Mouse (Mus musculus) retina, embryonic 14.5 days (tissue): ENCODE data around the gene Dnah17.

Source experiments
- DNase-seq: peaks from one replicate; pipeline ENCODE4 v3.0.0-alpha.2; 2015; ENCODE audit warnings: low spot score

Gene Dnah17

DNA sequence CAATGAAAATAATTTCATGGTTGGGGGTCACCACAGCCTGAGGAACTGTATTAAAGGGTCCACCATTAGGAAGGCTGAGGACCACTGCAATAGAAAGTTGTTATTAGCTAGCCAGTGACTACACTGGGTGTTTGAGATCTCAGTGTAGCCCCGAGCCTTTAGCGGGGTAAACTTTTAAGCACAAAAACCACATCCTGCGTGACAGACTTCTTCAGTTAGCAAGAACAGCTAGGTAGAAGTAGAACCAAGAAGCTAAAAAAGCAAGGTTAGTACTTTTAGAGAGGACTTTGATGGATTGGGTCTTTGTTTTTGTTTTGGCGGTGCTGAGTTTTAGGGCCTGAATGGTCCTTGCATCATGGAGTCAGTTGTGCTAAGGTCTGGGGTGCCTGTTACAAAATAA, 13.3 kb upstream of the Dnah17 start:
- DNase-seq: no peak

DNA sequence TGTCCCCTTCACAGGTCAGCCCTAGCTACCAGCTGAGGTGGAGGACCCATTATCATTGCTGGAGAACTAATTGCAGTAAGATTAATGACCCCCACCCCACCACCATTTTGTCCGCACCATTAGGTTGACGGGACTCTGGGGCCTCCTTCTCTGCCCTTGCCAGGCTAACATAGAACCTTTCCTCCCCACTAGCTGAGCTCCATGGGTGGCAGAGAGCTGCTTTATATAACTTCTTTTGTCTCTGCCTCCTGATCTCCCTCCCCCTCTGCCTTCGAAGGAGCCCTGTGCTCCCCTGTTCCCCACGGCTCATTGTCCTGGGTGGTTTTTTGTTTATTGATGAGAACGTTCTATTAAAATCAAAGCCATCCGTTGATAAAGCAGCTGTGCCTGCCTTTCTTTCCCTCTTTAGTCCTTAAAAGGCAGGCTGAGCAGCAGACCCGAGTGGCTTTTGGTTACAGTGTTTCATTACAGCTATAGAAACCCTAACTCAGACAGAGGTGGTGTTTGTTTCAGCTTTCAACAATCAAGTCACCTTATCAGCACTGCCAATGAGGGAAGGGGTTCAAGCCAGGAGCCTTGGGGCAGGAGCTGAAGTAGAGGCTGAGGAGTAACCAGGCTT, 12.2 kb upstream of the Dnah17 start:
- peak; percentile 30 for DNase-seq

DNA sequence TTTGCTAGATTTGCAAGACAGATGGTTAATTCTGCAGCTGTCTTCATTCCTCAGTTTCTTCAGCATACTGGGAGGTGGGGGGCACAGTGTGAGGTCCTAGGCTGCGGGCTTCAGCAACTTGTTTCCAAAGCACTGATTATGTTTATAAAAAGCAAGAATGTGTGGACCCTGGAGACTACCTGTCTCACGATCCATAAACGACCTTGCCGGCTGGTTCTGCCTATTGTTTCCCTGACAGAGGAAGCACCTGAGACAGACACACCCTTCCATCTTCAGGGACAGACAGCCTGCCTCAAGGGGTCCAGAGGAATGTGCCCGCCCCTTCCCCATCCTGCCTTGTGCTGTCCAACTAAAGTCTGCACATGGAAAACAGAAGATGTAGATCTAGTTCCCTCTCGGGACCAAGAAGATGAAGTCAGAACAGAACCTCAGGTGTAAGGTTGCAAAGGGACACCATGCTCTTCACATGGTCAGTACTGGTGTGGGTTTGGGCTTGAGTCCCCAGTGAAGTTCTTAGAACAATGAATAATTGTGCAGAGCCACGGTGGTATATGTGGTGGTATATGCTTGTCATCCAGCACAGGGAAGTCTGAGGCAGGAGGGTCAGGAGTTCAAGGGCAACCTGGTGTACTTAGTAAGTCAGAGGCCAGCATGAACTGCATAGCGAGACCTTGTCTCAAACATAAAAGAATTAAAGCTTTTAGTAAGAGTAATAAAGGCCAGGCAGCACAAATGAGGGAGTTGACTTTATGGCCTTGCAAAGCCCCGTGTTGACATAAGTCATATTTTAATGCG, 10.5 kb upstream of the Dnah17 start:
- no peak for DNase-seq

DNA sequence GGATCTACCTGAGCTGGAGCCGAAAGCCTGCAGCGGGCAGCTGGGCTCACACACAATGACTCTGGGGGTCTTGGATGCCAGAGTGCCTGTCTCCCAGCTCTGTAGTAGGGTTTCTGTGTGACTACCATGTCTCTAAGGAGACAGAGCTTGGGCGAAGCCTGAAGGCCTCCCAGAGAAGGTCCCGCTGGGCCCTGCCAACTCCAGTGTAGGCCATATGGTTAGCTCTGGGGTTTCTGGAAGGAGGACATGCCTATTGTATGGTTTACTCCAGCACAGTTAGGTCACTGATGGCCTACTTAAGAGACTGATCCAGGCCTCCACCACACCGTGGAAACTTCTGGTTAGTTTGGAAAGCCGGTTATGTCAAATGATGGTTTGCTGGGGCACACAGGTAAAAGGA, 7.9 kb upstream of the Dnah17 start:
- no peak for DNase-seq

DNA sequence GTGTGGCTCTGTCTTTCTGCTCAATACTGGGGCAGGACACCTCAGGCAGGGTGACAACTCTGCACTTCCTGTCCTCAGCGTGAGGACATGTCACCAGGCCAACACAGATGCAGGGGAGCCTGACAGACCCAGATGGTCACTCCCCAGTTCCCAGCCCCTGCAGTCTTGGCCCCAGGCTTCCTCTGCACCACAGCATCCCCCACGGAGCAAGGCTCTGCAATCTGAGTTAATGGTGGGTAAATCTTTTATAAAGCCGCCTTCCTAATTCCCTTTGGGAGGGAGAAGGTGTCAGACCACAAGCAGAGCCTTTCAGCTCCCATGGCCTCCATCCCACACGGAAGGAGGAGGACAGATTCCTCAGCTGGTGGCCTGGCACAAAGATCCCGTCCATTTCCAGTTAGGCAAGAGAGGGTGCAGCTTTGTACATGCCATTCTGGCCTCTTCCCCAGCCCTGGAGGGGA, 5.8 kb upstream of the Dnah17 start:
- DNase-seq: no peak

DNA sequence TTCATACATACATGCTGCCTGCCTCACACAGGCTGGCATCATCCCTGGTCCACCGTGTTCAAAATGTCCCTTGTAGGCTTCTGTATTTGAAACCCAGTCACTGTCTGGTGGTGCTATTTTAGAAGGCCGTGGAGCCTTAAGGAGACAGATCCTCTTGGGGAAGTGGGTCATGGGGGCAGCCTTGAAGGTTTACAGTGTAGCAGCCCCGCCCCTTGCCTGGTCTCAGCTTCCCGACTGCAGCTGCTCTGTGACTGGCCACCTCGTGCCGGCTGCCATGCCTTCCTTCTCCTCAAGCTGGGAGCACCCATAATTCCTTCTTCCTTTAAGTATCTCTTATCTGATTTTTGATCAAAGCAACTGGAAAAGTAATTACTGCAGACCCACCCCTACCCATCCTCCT, 4.8 kb upstream of the Dnah17 start:
- no peak for DNase-seq

DNA sequence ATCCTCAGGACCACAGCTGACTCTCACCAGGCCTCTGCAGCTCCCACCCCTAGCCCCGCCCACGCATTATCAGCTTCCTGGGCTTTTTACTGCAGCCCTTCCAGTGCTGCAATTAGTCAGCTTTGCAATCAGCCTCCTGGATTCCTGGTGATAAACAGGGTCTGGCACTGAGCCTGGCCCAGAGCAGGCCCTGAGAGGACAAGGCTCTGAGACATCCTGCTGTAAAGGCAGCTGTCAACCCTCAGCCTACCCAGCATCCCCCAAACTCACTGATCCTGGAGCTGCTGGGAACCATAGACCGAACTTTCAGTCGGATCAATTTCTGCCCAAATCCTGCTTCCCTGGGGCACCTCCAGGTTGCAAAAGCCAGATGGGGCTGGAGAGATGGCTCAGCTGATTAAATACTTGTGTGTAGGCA, 3.3 kb upstream of the Dnah17 start:
- no peak for DNase-seq

DNA sequence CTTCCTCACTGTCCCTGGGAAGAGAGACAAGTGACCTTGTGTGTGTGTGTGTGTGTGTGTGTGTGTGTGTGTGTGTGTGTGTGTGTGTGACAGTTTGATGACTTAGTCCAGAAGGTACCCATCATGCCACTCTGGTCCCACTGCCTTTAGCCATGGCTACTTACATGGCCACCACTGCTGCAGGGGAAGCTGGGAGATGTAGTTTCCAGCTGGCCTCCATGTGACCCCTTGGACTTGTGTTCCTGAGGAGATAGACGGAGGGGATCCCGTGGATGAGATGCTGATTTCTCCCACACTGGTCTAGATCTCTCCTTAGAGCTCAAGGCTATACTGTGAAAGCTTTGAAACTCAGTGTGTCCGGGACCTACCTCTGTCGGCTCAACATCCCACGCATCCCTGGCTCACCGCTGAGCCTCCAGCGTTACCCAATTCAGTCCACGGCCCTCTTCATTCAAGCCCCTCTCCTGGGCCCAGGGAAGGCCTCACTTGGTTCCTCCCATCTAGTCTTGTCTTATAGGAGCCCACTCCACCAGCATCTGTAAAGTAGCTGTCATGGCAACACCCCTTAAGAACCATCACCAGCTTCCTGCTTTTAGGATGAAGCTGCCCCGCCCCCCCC, 2.8 kb upstream of the Dnah17 start:
- DNase-seq: no peak

DNA sequence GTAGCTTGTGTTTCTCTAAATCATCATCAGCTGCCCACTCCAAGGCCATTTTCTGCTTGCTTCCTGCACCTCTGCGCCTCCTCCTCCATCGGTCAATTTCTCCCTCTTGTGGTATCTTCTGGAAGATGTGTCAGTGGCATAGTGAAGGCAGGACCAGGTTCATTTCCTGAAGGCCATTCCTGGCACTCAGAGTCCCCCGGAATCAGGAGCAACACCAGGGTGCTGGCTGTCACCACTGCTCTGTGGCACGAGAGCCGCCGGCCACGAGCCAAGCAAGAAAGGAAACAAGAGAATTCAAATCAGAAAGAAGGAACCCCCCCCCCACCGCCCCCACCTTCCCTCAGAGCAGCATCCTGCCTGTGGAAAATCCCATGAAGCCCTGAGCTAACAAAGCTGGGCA, 1.7 kb upstream of the Dnah17 start:
- DNase-seq: no peak

DNA sequence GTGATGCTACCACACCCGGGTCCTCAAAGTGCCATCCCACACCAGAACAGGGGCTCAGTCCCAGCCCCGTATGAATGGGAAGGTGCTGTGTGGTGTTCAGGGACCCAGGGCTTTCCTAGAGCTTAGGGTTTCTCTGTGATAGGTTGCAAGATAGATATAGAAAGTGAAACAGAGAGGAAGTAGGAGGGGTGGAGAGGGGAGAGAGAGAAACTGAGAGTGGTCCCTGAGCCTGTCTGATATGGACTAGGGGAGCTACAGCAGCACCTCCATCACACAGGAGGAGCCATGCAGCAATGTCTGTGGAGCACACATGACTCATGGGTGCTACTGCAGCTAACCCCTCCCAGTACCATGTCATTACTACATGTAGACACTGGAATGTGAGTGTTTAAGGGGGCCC, 622 bp downstream of the Dnah17 start:
- DNase-seq: no peak

DNA sequence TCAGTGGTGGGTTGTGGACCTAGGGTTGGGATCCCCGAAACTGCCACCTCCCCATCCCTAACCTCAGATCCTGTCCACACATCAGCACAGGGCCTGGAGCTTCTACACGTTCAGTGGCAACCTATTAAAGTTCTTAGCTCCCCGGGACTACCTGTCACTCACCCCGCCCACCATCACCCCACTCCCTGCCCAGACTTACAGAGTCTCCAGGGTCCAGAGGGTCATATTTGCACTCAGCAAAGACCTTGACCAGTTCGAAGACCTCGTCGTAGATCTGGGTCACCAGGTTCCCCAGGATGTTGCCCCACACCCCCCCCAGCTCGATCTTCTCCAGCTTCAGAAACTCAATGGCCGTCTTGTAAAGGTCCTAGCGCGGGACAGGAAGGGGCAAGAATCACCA, 8.8 kb downstream of the Dnah17 start:
- no peak for DNase-seq

DNA sequence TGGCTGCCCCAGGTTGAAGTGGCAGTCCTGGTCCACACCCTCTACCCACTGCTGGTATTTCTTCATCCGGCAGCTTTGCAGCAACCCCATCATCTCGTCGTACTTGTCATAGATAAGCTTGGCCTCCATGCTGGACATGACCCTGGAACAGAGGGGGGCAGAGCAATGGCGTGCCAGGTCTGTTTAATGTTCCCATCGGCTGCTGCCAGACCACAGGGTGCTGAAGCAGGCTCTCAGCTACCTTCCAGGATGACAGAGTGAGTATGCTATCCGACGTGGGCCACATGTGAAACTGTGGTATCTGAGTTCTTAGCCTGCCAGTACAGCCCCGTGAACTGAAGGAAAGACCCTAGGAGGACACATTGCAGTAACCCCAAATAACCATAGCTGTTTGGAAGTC, 11.7 kb downstream of the Dnah17 start:
- DNase-seq: no peak

DNA sequence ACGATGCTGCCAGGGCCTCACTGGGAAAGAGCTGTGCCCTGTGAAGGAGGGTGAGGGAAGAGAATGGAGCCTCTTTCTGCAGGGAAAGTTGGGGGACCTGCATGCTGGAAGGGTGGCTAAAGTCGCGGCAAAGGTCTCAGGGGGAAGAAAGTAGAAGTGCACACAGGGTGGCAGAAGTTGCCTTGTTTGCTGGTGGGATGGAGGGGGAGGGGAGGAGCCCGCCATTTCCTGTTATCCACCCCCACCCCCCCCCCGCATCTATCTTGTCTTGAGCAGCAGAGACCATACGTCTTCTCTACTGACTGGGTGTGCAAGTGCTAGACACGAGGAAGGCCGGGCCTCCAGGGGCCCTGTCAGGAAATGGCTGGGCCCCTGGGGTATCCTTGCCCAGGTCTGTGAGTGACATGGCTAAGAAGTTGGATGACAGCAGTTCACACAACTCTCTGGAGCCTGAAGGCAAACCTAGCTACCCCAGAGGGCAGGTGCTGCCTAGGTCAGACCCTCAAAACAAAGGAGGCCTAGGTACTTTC, 15.8 kb downstream of the Dnah17 start:
- no peak for DNase-seq

DNA sequence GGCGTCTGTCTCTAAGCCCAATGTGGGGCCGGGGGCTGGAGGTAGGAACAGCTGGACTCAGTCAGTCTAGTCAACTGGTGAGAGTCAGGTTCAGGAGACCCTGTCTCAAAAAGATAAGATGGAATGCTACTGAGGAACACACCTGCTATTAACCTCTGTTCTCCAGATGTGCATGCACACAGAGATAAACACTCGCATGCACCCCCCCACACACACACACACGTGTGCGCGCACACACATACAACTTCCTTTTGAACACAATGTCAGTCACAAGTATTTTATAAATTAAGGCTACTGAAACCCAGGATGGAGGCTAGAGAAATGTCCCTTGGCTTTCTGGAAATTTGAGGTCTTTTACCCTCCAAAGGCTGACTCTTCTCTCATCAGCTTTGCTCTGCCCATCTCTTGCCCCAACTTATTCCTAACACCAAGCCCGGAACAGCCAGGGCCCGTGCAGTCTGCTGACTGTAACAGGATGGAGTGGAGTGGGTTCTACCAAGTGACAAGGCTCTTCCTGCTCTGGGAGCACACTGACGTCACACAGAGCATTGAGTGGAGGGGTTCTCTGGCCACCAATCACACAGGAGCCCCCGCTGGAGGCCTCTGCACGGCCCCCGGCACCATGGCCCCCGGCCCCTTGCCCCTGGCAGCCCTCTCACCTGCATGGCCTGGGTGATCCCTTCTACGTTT, 16.8 kb downstream of the Dnah17 start:
- no peak for DNase-seq

DNA sequence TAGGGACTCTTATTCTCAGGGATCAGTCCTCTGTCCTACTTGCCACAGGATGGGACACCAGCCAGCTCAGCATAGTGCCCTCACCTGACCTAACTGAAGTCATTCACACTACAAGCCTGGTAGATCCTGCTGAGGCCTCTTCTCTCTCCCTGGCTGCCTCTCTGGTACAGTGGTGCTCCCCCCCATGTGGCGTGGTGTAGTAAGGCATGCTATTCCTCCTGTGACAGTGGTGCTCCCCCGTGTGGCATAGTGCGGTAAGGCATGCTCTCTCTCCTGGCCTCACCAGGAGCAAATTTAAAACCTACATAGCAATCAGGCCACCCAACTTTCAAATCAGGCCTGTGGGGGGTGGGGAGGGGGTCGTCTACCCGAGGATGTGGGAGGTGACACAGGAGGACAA, 26.4 kb downstream of the Dnah17 start:
- peak; percentile 92 for DNase-seq

DNA sequence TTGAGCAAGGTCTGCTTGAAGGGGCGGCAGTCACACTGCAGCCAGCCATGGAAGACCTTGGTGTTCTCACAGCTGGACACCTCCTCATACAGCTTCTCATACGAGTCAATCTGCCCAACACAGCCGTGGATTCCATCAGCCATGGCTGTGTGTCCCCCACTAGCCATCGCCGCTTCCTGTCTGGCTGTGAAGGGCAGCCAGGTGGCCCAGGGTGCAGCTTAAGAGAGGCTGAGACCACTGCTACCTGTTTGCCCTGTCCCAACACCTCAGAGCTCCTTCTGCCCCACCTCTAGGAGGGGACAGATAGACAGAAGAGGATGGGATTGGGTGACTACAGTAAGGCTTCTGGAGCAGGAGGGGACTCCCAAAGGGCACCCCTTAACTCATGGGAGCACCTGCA, 27.1 kb downstream of the Dnah17 start:
- peak; percentile 12 for DNase-seq

DNA sequence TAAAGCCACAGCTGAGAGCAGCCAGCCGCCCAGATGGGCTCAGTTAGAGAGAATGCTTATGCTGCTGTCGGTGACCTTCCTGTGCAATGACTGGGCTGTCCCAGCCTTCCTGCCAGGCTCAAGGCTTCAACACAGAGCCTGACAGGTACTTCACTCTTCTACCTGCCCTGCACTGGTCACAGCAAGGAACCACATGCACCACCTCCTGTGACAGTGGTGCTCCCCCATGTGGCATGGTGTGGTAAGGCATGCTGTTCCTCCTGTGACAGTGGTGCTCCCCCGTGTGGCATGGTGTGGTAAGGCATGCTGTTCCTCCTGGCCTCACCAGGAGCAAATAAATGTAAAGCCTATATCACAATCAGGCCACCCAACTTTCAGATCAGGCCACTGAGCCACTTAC, 27.6 kb downstream of the Dnah17 start:
- DNase-seq: peak; percentile 91

DNA sequence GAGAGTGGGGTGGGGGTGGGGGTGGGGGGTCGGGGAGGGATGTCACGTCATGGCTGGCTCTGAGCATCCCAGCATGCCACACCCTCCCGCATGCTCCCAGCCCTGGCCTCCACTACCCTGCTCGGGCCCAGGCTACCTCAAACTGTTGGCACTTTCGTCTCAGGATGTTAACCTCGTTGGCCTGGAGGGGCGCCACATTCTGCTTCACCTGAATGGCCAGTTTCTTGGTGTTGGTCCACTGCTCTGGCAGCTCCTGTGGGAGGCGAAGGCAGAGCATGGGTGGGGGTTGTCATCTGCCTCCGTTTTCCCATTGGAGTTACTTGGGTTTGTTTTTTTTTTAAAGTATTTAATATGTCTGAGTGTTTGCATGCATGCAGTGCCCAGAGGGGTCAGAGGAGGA, 29.3 kb downstream of the Dnah17 start:
- DNase-seq: no peak

DNA sequence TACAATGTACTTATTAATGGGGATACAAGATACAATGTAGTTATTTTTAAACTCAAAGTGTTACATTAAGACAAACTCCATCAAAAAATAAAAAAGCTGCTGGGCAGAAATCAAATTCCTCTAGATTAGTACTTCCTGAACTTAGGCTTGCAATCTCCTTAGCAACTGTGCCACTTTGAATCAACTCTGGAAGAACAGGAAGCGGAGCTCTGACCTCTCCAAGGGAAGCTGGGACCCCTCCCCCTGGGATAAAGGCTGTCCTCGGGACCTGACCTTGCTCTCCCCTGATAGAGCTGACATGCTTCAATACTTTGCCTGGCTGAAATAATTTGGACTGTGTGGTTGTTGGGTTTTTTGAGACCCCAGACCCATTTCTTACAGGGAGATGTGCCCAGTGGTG, 33.7 kb downstream of the Dnah17 start:
- DNase-seq: no peak

DNA sequence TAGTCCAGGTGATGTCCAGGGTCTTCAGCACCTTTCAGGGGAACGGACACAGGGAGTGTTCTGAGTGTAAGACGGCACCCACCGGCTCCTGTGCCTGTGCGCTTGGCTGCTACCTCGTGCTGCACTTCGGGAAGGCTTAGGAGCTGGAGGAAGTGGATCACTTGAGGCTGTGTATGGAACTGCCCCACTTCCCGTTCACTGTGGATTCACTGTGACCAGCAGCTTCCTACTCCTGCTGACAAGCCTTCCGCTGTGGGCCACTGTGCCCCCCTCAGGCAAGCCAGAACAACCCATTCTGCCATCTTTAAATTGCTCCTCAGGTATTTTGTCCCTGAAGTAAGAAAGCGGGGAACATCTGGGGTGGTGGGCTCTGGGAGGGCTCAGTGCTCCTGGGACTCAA, 35.4 kb downstream of the Dnah17 start:
- no peak for DNase-seq

DNA sequence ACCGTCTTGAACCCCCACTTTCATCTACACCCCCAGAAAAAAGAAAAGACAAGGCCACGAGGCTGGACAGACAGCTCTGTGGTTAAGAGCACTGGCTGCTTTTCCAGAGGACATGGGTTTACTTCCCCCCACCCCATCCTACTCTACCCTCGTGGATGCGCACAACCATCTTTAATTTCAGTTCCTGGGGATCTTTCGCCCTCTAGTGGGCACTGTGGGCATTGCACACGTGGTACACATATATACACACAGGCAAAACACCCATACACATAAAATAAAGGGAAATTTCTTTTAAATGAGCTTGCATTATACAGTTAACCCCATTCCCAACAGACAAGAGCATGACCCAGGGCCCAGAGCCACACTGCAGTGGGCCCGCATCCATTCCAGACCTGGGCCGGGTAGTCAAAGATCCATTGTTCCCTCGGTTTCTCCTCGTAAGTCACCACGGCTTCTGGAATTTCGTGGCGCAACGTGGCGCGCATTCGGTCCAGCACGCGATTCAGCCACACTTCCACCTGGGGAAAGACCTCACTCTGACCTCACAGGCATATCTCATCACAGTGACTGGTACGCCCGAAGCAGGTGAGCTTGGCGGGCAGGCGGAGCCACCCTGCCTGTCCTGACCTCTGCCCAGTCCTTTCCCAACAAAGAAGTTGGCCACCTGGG, 39.3 kb downstream of the Dnah17 start:
- DNase-seq: peak; percentile 33

DNA sequence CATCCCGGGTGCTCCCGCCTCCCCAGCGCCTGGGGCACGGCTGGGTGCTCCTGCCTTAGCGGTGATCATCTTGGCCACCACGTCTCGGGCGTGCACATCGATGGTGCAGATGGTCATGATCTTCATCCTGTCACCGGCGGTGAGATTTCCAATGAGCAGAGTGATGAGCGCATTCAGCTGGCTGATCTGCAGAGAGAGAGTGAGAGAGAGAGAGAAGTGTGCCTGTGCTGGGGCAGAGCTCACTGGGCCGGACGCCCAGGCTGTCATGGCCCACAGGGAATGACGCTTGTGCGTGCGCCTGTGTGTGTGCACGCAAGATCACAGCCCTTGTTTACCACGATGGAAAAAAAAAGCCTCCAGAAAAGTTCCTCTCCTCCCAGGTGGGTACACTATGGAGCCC, 41.5 kb downstream of the Dnah17 start:
- DNase-seq: no peak
